Mouse (Mus musculus): ENCODE data around the gene Ccdc40. TPM values are rescaled to one million over a fixed set of nuclear protein-coding genes. Genes with fewer than 3 reads are reported as not detected.
A peak's percentile ranks its signal among the peaks of the same experiment; 100 is the strongest.
"Not testable (repeated sequence)": the region's sequence is repeated elsewhere in the genome, so short reads cannot be mapped to it uniquely, and the experiment has no call there.

The Ccdc40 gene
- polyA plus RNA-seq, 1 experiment from 2014 or later: 0.68 TPM

- no peak overlapping the region for H3K4me2 ChIP-seq (ENCODE audit: low read depth, low read length)
- H3K27me3 ChIP-seq (ENCODE audit: control insufficient read depth, insufficient read depth, low read depth, low read length): no peaks in the 10 kb centered on the region
- H3K36me3 ChIP-seq (ENCODE audit: control insufficient read depth, insufficient read depth): peaks cover 45% of the 10 kb centered on the region
- no peaks in the 10 kb centered on the region for H3K4me1 ChIP-seq (ENCODE audit: control insufficient read depth, low read depth, low read length)
- 80% methylated on average over 20 of the region's 20 CpGs for WGBS (ENCODE audit: insufficient replicate concordance)
- H3K4me3 ChIP-seq (ENCODE audit: low read depth, low read length): no peak overlapping the region
- ATAC-seq (ENCODE audit: low read depth): no peak
- H3K9ac ChIP-seq (ENCODE audit: low read depth, low read length): no peak overlapping the region
- no peak overlapping the region for H3K27ac ChIP-seq (ENCODE audit: low read length)
- no peaks in the 10 kb centered on the region for H3K9me3 ChIP-seq (replicated peaks; ENCODE audit: control insufficient read depth, low read length)
These were observed 59.0 kb downstream of the Ccdc40 start for GRCm38 (mm10) chr11:119287207-119287992.

GRCm38 (mm10) chr11:119292861-119293260 lies 64.5 kb downstream of the Ccdc40 start:
- H3K4me3 ChIP-seq (ENCODE audit: low read depth, low read length); H3K9me3 ChIP-seq (replicated peaks; ENCODE audit: control insufficient read depth, low read length); H3K4me1 ChIP-seq (ENCODE audit: control insufficient read depth, low read depth, low read length); H3K9ac ChIP-seq (ENCODE audit: low read depth, low read length); ATAC-seq (ENCODE audit: low read depth); H3K27me3 ChIP-seq (ENCODE audit: control insufficient read depth, insufficient read depth, low read depth, low read length); H3K27ac ChIP-seq (ENCODE audit: low read length); H3K4me2 ChIP-seq (ENCODE audit: low read depth, low read length): not testable (repeated sequence)
- WGBS (ENCODE audit: insufficient replicate concordance): 92% methylated on average over 8 of the region's 8 CpGs
- H3K36me3 ChIP-seq (ENCODE audit: control insufficient read depth, insufficient read depth): peaks cover 82% of the 10 kb centered on the region

- peaks cover 14% of the 10 kb centered on the region for H3K4me1 ChIP-seq (ENCODE audit: control insufficient read depth, low read depth, low read length)
- no peak overlapping the region for H3K27ac ChIP-seq (ENCODE audit: low read length)
- 36% methylated on average over 6 of the region's 6 CpGs for WGBS (ENCODE audit: insufficient replicate concordance)
- H3K27me3 ChIP-seq (ENCODE audit: control insufficient read depth, insufficient read depth, low read depth, low read length): no peaks in the 10 kb centered on the region
- 0 out of 2 replicates have a peak overlapping the region, but pooled peaks have one; percentile 92 for H3K4me3 ChIP-seq (ENCODE audit: low read depth, low read length)
- H3K36me3 ChIP-seq (ENCODE audit: control insufficient read depth, insufficient read depth): peaks cover 40% of the 10 kb centered on the region
- H3K9ac ChIP-seq (ENCODE audit: low read depth, low read length): no peak overlapping the region
- no peak for ATAC-seq (ENCODE audit: low read depth)
- H3K9me3 ChIP-seq (replicated peaks; ENCODE audit: control insufficient read depth, low read length): no peaks in the 10 kb centered on the region
- peak overlapping the region; percentile 83 for H3K4me2 ChIP-seq (ENCODE audit: low read depth, low read length)
These were observed 69.6 kb downstream of the Ccdc40 start for GRCm38 (mm10) chr11:119297996-119298395.

GRCm38 (mm10) chr11:119298917-119299316 lies 70.5 kb downstream of the Ccdc40 start:
- Histone ChIP-seq H3K36me3 (ENCODE audit: control insufficient read depth, insufficient read depth) (peaks cover 31% of the 10 kb centered on the region), H3K9ac (ENCODE audit: low read depth, low read length) (peak overlapping the region; percentile 95), H3K4me1 (ENCODE audit: control insufficient read depth, low read depth, low read length) (peaks cover 14% of the 10 kb centered on the region), H3K27me3 (ENCODE audit: control insufficient read depth, insufficient read depth, low read depth, low read length) (no peaks in the 10 kb centered on the region; the same call in 1 of the 2 replicates), H3K4me3 (ENCODE audit: low read depth, low read length) (peak overlapping the region; percentile 92), H3K4me2 (ENCODE audit: low read depth, low read length) (peak overlapping the region; percentile 83), H3K27ac (ENCODE audit: low read length) (no peak overlapping the region; the same call in 1 of the 2 replicates), H3K9me3 (replicated peaks; ENCODE audit: control insufficient read depth, low read length) (no peaks in the 10 kb centered on the region)
- no peak for ATAC-seq (ENCODE audit: low read depth)
- WGBS (ENCODE audit: insufficient replicate concordance): 3% methylated on average over 7 of the region's 7 CpGs

GRCm38 (mm10) chr11:119299391-119300245 lies 71.2 kb downstream of the Ccdc40 start, which contains the start of gene Eif4a3:
Gene Eif4a3 (minus strand): TSS chr11:119300089.
- ATAC-seq (ENCODE audit: low read depth): peak; percentile 96
- H3K36me3 ChIP-seq (ENCODE audit: control insufficient read depth, insufficient read depth): peaks cover 24% of the 10 kb centered on the region
- peak within 1 kb of the TSS; percentile 77 for H3K27ac ChIP-seq (ENCODE audit: low read length)
- peaks cover 14% of the 10 kb centered on the region for H3K4me1 ChIP-seq (ENCODE audit: control insufficient read depth, low read depth, low read length)
- H3K9ac ChIP-seq (ENCODE audit: low read depth, low read length): peak within 1 kb of the TSS; percentile 95
- peak within 1 kb of the TSS; percentile 96 for H3K4me2 ChIP-seq (ENCODE audit: low read depth, low read length)
- peak within 1 kb of the TSS; percentile 92 for H3K4me3 ChIP-seq (ENCODE audit: low read depth, low read length)
- no peaks in the 10 kb centered on the region for H3K9me3 ChIP-seq (replicated peaks; ENCODE audit: control insufficient read depth, low read length)
- WGBS (ENCODE audit: insufficient replicate concordance): under 1% methylated on average over 89 of the region's 89 CpGs
- H3K27me3 ChIP-seq (ENCODE audit: control insufficient read depth, insufficient read depth, low read depth, low read length): no peaks in the 10 kb centered on the region; the same call in 1 of the 2 replicates

- peaks cover 14% of the 10 kb centered on the region for H3K4me1 ChIP-seq (ENCODE audit: control insufficient read depth, low read depth, low read length)
- H3K27me3 ChIP-seq (ENCODE audit: control insufficient read depth, insufficient read depth, low read depth, low read length): no peaks in the 10 kb centered on the region; the same call in 1 of the 2 replicates
- H3K36me3 ChIP-seq (ENCODE audit: control insufficient read depth, insufficient read depth): peaks cover 16% of the 10 kb centered on the region
- peak overlapping the region; percentile 77 for H3K27ac ChIP-seq (ENCODE audit: low read length)
- H3K9me3 ChIP-seq (replicated peaks; ENCODE audit: control insufficient read depth, low read length): no peaks in the 10 kb centered on the region
- H3K4me2 ChIP-seq (ENCODE audit: low read depth, low read length): peak overlapping the region; percentile 96
- peak overlapping the region; percentile 92 for H3K4me3 ChIP-seq (ENCODE audit: low read depth, low read length)
- peak overlapping the region; percentile 95 for H3K9ac ChIP-seq (ENCODE audit: low read depth, low read length)
- peak; percentile 68; the same call in 1 of the 2 replicates for ATAC-seq (ENCODE audit: low read depth)
- whole genome bisulfite sequencing (ENCODE audit: insufficient replicate concordance): 2% methylated on average over 31 of the region's 31 CpGs
These were observed 72.0 kb downstream of the Ccdc40 start for GRCm38 (mm10) chr11:119300246-119300935.

- H3K36me3 ChIP-seq (ENCODE audit: control insufficient read depth, insufficient read depth): peaks cover 10% of the 10 kb centered on the region
- no peak for ATAC-seq (ENCODE audit: low read depth)
- no peak overlapping the region for H3K27ac ChIP-seq (ENCODE audit: low read length)
- H3K9me3 ChIP-seq (replicated peaks; ENCODE audit: control insufficient read depth, low read length): no peaks in the 10 kb centered on the region
- H3K9ac ChIP-seq (ENCODE audit: low read depth, low read length): no peak overlapping the region
- no peaks in the 10 kb centered on the region; the same call in 1 of the 2 replicates for H3K27me3 ChIP-seq (ENCODE audit: control insufficient read depth, insufficient read depth, low read depth, low read length)
- whole genome bisulfite sequencing (ENCODE audit: insufficient replicate concordance): 14% methylated on average over 2 of the region's 2 CpGs
- peaks cover 14% of the 10 kb centered on the region for H3K4me1 ChIP-seq (ENCODE audit: control insufficient read depth, low read depth, low read length)
- H3K4me3 ChIP-seq (ENCODE audit: low read depth, low read length): peak overlapping the region; percentile 92
- H3K4me2 ChIP-seq (ENCODE audit: low read depth, low read length): peak overlapping the region; percentile 96
These were observed 72.6 kb downstream of the Ccdc40 start for GRCm38 (mm10) chr11:119300986-119301385.

GRCm38 (mm10) chr11:119304904-119305712 lies 76.7 kb downstream of the Ccdc40 start:
- no peaks in the 10 kb centered on the region for H3K9me3 ChIP-seq (replicated peaks; ENCODE audit: control insufficient read depth, low read length)
- ATAC-seq (ENCODE audit: low read depth): no peak
- H3K27me3 ChIP-seq (ENCODE audit: control insufficient read depth, insufficient read depth, low read depth, low read length): peaks cover 3% of the 10 kb centered on the region; the same call in 1 of the 2 replicates
- H3K4me3 ChIP-seq (ENCODE audit: low read depth, low read length): no peak overlapping the region
- no peak overlapping the region for H3K9ac ChIP-seq (ENCODE audit: low read depth, low read length)
- H3K27ac ChIP-seq (ENCODE audit: low read length): no peak overlapping the region
- H3K4me1 ChIP-seq (ENCODE audit: control insufficient read depth, low read depth, low read length): peaks cover 4% of the 10 kb centered on the region
- no peaks in the 10 kb centered on the region for H3K36me3 ChIP-seq (ENCODE audit: control insufficient read depth, insufficient read depth)
- H3K4me2 ChIP-seq (ENCODE audit: low read depth, low read length): no peak overlapping the region
- WGBS (ENCODE audit: insufficient replicate concordance): 44% methylated on average over 16 of the region's 16 CpGs
